Mouse (Mus musculus): ENCODE results near the gene 4930595D18Rik. TPM values are rescaled to one million over a fixed set of nuclear protein-coding genes. Genes with fewer than 3 reads are reported as not detected.

Gene 4930595D18Rik
- not detected in 2 replicates for polyA plus RNA-seq (2011; ENCODE audit: insufficient read length, low read depth, missing spikeins)

DNA sequence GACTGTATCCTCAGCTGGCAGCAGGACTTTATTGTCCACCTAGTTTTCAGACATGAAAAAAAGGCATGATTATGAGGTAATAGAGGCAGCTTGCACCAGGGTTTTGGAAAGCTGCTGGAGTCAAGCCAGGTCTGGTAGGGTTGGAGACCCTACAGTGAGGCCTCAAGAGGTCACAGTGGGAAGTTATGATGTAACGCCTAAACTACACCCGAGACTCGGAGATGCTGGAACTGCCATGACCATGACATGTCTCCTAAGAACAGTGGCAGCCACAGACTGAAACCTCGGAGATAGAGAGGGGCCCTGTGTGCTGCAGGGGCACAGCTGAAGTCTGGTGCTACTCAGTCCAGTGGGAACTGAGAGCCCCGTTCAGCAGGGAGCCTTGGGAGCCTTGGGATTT is at the start of gene 4930595D18Rik:
TSS of gene 4930595D18Rik (minus strand) at position 16 of the 400 bp plus-strand sequence.
- Histone ChIP-seq H3K4me1 (ENCODE audit: control insufficient read depth, insufficient read depth, low read length) (peaks cover 9% of the 10 kb centered on the region; the same call in 1 of the 2 replicates), H3K27ac (ENCODE audit: insufficient read depth, low read length) (no peak within 1 kb of the TSS), H3K4me3 (ENCODE audit: insufficient read depth, low read length) (no peak within 1 kb of the TSS)
- TF ChIP-seq CTCF (IDR thresholded peaks at IDR 0.05; ENCODE audit: borderline replicate concordance, insufficient read depth, low read length) = no peak
- TF ChIP-seq POLR2A (IDR thresholded peaks at IDR 0.05; ENCODE audit: low read depth, low read length) = no peak

- Histone ChIP-seq H3K27ac (ENCODE audit: insufficient read depth, low read length) (no peak overlapping the region), H3K4me1 (ENCODE audit: control insufficient read depth, insufficient read depth, low read length) (no peaks in the 10 kb centered on the region), H3K4me3 (ENCODE audit: insufficient read depth, low read length) (no peak overlapping the region)
- TF ChIP-seq POLR2A (IDR thresholded peaks at IDR 0.05; ENCODE audit: low read depth, low read length) = no peak
- no peak for TF ChIP-seq CTCF (IDR thresholded peaks at IDR 0.05; ENCODE audit: borderline replicate concordance, insufficient read depth, low read length)
Measured at GRCm38 (mm10) chr12:111233798-111234197, 49.5 kb upstream of the 4930595D18Rik start.

DNA sequence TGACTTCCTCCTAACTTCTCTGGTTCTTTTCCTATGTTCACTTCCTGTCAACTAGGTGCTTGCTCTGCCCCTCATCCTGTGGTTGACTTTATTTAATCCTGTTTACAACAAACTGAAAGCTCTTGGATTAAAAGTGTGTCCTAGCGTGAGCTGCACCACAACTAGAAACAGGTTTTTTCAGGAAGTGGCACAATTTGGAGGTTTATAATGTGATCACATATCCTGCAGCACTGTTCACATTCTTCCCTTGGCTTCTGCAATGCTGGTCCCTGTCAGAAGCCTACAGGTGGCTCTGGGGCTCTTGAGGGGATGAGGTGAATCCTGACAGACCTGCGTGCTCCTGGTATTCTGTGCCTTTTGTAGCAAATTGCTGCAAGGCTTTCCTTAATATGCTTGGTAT is 46.5 kb upstream of the 4930595D18Rik start:
- no peaks in the 10 kb centered on the region; the same call in 1 of the 2 replicates for H3K4me1 ChIP-seq (ENCODE audit: control insufficient read depth, insufficient read depth, low read length)
- TF ChIP-seq POLR2A (IDR thresholded peaks at IDR 0.05; ENCODE audit: low read depth, low read length) = no peak
- no peak for TF ChIP-seq CTCF (IDR thresholded peaks at IDR 0.05; ENCODE audit: borderline replicate concordance, insufficient read depth, low read length)
- no peak overlapping the region for H3K27ac ChIP-seq (ENCODE audit: insufficient read depth, low read length)
- H3K4me3 ChIP-seq (ENCODE audit: insufficient read depth, low read length) = no peak overlapping the region

DNA sequence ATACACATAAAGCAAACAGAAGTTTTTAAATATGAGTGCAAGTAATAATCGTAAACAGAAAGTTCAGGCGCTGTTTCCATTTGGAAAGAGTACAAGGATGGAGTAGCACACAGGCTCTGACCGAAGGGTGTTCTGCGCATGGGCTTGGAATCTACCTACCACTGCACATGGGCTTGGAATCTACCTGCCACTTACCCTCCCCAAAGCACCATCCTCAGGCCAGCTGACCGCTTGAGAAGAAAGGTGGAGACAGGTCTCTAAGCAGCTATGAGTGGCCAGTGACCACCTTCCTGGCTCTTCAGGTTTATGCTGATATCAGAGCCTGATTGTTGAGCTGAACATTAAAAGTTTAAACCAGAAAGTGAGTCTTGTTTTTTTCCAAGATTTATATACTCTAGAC is 44.2 kb upstream of the 4930595D18Rik start:
- H3K4me1 ChIP-seq (ENCODE audit: control insufficient read depth, insufficient read depth, low read length) = no peaks in the 10 kb centered on the region; the same call in 1 of the 2 replicates
- no peak overlapping the region for H3K4me3 ChIP-seq (ENCODE audit: insufficient read depth, low read length)
- H3K27ac ChIP-seq (ENCODE audit: insufficient read depth, low read length) = no peak overlapping the region
- TF ChIP-seq CTCF (IDR thresholded peaks at IDR 0.05; ENCODE audit: borderline replicate concordance, insufficient read depth, low read length) (no peak), POLR2A (IDR thresholded peaks at IDR 0.05; ENCODE audit: low read depth, low read length) (no peak)

DNA sequence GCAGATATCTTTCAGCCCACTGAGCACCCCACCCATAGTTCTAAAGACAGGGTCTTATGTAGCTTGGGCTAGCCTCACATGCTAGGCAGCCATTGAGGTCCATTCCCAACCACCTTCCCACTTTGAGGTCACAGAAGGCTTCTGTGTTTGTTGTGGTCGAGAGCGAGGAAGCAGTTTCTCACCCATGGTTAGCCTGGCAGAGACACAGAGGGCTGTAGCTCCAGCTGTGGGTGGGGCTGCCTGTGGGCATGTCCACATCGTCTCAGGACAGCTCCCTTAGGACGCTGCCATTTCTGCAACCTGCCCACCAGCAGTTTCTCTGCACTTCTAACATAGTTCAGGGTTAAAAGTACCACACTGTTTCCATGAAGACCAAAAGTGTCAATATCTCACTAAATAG is 43.1 kb upstream of the 4930595D18Rik start:
- TF ChIP-seq CTCF (IDR thresholded peaks at IDR 0.05; ENCODE audit: borderline replicate concordance, insufficient read depth, low read length) = no peak
- TF ChIP-seq POLR2A (IDR thresholded peaks at IDR 0.05; ENCODE audit: low read depth, low read length) = no peak
- Histone ChIP-seq H3K4me1 (ENCODE audit: control insufficient read depth, insufficient read depth, low read length) (no peaks in the 10 kb centered on the region; the same call in 1 of the 2 replicates), H3K27ac (ENCODE audit: insufficient read depth, low read length) (no peak overlapping the region), H3K4me3 (ENCODE audit: insufficient read depth, low read length) (no peak overlapping the region)

DNA sequence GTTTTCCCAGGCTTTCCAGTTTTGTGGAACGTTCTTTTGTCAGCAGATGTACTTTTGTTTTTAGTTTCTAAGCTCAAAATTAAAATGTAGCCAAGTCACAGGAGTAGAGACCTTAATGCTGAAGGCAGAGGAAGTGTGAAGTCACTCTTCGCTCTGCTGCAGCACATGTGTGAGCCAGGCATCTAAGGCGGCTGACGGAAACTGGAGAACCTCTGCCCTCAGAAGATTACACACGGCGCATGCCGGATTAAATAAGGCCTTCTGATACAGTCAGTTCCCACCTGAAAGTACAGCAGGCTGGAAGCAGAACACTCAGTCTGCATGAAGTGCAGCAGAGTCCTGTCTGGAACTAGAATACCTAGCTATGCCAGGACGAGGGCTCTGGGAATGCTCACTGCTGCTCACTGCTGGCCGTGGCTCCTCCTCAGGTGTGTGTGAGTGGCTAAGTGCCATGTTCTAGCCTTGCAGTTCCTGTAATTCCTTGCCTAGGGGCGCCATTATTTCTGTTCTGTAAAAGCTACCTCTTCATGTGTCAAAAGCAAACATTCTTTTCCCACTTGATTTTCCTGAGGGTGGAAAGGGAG is 41.0 kb upstream of the 4930595D18Rik start:
- Histone ChIP-seq H3K4me1 (ENCODE audit: control insufficient read depth, insufficient read depth, low read length) (no peaks in the 10 kb centered on the region; the same call in 1 of the 2 replicates), H3K27ac (ENCODE audit: insufficient read depth, low read length) (no peak overlapping the region), H3K4me3 (ENCODE audit: insufficient read depth, low read length) (no peak overlapping the region)
- TF ChIP-seq CTCF (IDR thresholded peaks at IDR 0.05; ENCODE audit: borderline replicate concordance, insufficient read depth, low read length) (no peak), POLR2A (IDR thresholded peaks at IDR 0.05; ENCODE audit: low read depth, low read length) (no peak)

DNA sequence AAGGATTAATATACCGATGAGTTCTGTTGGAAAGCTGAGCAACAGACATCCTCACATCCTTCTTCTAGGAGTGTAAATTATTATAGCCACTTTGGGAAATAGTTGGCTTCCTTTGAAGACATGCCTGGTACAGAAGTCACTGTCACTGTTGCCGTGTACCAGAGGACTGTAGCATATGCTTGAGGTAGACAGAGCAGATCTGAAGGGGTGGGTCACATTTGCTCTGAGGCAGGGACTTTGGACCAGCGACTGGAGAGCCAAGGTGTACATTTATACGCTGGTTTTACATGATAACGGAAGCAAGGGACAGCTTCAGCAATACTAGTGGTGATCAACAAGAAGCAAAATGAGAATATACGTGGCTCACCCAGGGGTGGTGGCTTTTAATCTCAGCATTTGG is 34.6 kb upstream of the 4930595D18Rik start:
- H3K4me3 ChIP-seq (ENCODE audit: insufficient read depth, low read length) = no peak overlapping the region
- TF ChIP-seq CTCF (IDR thresholded peaks at IDR 0.05; ENCODE audit: borderline replicate concordance, insufficient read depth, low read length) = no peak
- no peak for TF ChIP-seq POLR2A (IDR thresholded peaks at IDR 0.05; ENCODE audit: low read depth, low read length)
- H3K27ac ChIP-seq (ENCODE audit: insufficient read depth, low read length) = no peak overlapping the region
- H3K4me1 ChIP-seq (ENCODE audit: control insufficient read depth, insufficient read depth, low read length) = no peaks in the 10 kb centered on the region

- no peak overlapping the region for H3K4me3 ChIP-seq (ENCODE audit: insufficient read depth, low read length)
- peaks cover 4% of the 10 kb centered on the region for H3K4me1 ChIP-seq (ENCODE audit: control insufficient read depth, insufficient read depth, low read length)
- TF ChIP-seq POLR2A (IDR thresholded peaks at IDR 0.05; ENCODE audit: low read depth, low read length) (no peak), CTCF (IDR thresholded peaks at IDR 0.05; ENCODE audit: borderline replicate concordance, insufficient read depth, low read length) (no peak)
- no peak overlapping the region for H3K27ac ChIP-seq (ENCODE audit: insufficient read depth, low read length)
Measured at GRCm38 (mm10) chr12:111211729-111212128, 27.4 kb upstream of the 4930595D18Rik start.

DNA sequence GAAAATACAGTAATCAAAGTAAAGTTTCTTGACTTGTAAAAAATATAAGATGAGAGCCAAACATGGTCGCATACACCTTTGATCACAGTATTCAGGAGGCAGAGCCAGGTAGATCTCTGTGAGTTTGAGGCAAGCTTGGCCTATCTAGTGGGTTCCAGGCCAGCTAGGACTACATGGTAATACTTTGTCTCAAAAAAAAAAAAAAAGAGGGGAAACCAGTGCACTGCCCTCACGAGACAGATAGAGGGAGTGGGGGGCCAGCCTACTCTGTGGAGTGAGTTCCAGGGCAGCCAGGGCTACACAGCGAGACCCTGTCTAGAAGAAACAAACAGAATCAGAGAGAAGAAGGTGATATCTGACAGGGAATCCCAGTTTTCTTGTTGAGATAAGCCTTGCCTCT is 23.4 kb upstream of the 4930595D18Rik start:
- TF ChIP-seq POLR2A (IDR thresholded peaks at IDR 0.05; ENCODE audit: low read depth, low read length) (no peak), CTCF (IDR thresholded peaks at IDR 0.05; ENCODE audit: borderline replicate concordance, insufficient read depth, low read length) (no peak)
- H3K4me1 ChIP-seq (ENCODE audit: control insufficient read depth, insufficient read depth, low read length) = peaks cover 7% of the 10 kb centered on the region
- no peak overlapping the region for H3K4me3 ChIP-seq (ENCODE audit: insufficient read depth, low read length)
- H3K27ac ChIP-seq (ENCODE audit: insufficient read depth, low read length) = no peak overlapping the region

- Histone ChIP-seq H3K4me3 (ENCODE audit: insufficient read depth, low read length) (no peak overlapping the region), H3K4me1 (ENCODE audit: control insufficient read depth, insufficient read depth, low read length) (peaks cover 2% of the 10 kb centered on the region), H3K27ac (ENCODE audit: insufficient read depth, low read length) (no peak overlapping the region)
- TF ChIP-seq CTCF (IDR thresholded peaks at IDR 0.05; ENCODE audit: borderline replicate concordance, insufficient read depth, low read length) = no peak
- TF ChIP-seq POLR2A (IDR thresholded peaks at IDR 0.05; ENCODE audit: low read depth, low read length) = no peak
Measured at GRCm38 (mm10) chr12:111203945-111204344, 19.7 kb upstream of the 4930595D18Rik start.

Data from embryonic fibroblast, embryonic 13.5 days (primary cell).